Mouse (Mus musculus) megakaryocyte, embryonic 14.5 days (primary cell): ENCODE data around the gene AA986860.

Source experiments
- FLI1 ChIP-seq: IDR thresholded peaks from 2 replicates; pipeline ENCODE4 v1.6.1; 2012; ENCODE audit warnings: low read length, inconsistent platforms, mixed read lengths
- GATA1 ChIP-seq: IDR thresholded peaks from 3 replicates; pipeline ENCODE4 v1.6.1; 2012; ENCODE audit warnings: mixed read lengths, low read length, inconsistent platforms, borderline replicate concordance

DNA sequence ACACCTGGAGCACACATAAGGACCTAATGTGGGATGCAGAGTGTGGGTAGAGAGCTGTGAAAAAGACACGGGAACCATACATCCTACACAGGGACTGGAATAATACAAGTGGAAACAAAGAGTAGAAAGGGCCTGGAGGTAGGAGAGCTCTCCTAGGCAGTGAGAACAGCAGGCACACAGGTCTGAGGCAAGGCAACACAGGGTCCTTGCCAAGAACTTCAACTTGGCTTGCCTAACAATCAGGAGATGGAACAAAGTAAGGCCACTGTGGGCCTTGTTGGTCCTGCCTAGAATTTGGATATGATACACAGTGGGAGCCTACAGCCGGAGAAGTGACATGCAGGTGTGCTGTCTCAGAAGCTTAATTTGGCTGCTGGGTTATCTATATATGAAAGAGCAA, 38.1 kb downstream of the AA986860 start:
- TF ChIP-seq GATA1 (no peak), FLI1 (no peak)
